Mouse (Mus musculus): Measurements from ENCODE around the gene Prima1. TPM values are rescaled to one million over a fixed set of nuclear protein-coding genes. Genes with fewer than 3 reads are reported as not detected.

Prima1 gene
- total and polyA plus RNA-seq, 3 experiments: 0.29 to 1.4 (median 0.43) TPM

DNA sequence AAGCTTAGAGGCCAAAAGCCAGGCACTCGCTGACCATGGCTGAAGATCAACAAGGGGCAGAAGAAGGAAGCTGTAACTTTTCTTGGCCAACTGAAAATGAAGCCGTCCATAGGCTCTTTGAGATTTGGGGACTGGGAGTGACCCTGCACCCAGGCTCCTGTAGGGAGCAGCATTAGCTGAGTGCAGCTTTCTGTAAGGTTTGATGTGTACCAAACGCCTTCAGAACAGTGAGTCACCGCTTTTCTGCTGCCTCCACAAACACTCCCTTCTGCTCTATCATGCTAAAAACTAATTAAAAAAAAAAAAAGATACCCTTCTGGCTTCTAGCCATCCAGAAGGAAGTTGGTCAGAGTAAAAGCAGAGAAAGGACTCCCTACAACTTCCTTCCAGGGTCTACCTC is 34.5 kb upstream of the Prima1 start:
- intact Hi-C loops (cut with DNase I): no loop called here

DNA sequence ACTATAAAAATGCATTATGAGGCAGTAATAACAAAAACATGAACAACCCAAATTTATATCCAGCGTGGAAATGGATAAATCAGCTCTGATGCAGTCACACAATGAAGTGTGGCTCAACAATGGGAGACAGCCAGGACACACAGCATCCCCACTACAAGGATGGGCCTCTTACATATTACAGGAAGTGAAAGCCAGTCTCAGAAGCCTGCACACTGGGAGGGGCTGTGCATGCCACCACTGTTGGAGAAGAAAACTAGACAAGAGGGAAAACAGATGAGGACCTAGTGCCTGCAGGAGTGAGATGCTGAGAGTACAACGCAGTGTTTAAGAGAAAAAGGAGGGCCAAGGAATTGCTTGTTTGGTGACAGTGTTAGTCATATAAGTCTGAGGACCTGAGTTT is 31.8 kb upstream of the Prima1 start:
- Histone ChIP-seq H3K4me3 (no peak overlapping the region), H3K27ac (no peak overlapping the region), H3K27me3 (ENCODE audit: control insufficient read depth, insufficient read depth, low read length) (no peaks in the 10 kb centered on the region), H3K36me3 (ENCODE audit: control insufficient read depth, insufficient read depth, low read length) (no peaks in the 10 kb centered on the region), H3K4me1 (ENCODE audit: control insufficient read depth, insufficient read depth, low read length) (no peaks in the 10 kb centered on the region), H3K9ac (ENCODE audit: low read depth, low read length) (no peak overlapping the region), H3K79me2 (replicated peaks; ENCODE audit: control insufficient read depth, insufficient read depth, low read length) (no peaks in the 10 kb centered on the region)
- no peak for DNase-seq
- WGBS: 83% methylated on average over 2 of the region's 2 CpGs
- TF ChIP-seq CTCF (IDR thresholded peaks at IDR 0.05): no peak
- intact Hi-C loops (cut with DNase I): no loop called here

More for the DNA sequence above, 34.5 kb upstream of the Prima1 start:
- no peak overlapping the region for H3K27ac ChIP-seq
- H3K9ac ChIP-seq (ENCODE audit: low read depth, low read length): no peak overlapping the region
- no peaks in the 10 kb centered on the region for H3K4me1 ChIP-seq (ENCODE audit: control insufficient read depth, insufficient read depth, low read length)
- TF ChIP-seq POLR2A (IDR thresholded peaks at IDR 0.05; ENCODE audit: insufficient read depth, low read depth, low read length) (no peak), CTCF (IDR thresholded peaks at IDR 0.05) (no peak), EP300 (IDR thresholded peaks at IDR 0.05; ENCODE audit: insufficient read depth, low read depth, low read length) (no peak)
- no peaks in the 10 kb centered on the region for H3K36me3 ChIP-seq (ENCODE audit: control insufficient read depth, insufficient read depth, low read length)
- no peaks in the 10 kb centered on the region for H3K79me2 ChIP-seq (replicated peaks; ENCODE audit: control insufficient read depth, insufficient read depth, low read length)
- no peak for DNase-seq
- no peaks in the 10 kb centered on the region for H3K27me3 ChIP-seq (ENCODE audit: control insufficient read depth, insufficient read depth, low read length)
- WGBS: 54% methylated on average over 4 of the region's 4 CpGs
- H3K4me3 ChIP-seq: no peak overlapping the region

DNA sequence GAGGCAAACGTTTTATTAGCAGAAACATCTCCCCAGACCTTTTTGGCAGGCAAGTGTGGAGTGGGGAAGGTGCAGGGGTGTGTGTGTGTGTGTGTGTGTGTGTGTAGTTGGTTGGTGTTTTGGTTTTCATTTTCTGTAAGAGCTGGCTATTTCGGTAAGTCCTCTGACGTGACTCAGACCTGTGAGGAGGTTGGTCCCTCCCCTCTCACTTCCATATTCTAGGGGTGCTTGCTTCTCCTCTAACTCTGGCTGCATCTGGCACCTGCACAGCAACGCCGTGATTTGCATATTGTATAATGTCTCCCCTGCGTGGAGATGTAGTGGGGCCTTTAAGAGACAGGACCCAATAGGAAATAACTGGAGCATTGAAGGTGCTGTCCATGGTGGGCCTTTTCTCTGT is 31.1 kb upstream of the Prima1 start:
- intact Hi-C loops (cut with DNase I): no loop called here
- WGBS: 58% methylated on average over 6 of the region's 6 CpGs
- Histone ChIP-seq H3K4me3 (no peak overlapping the region), H3K36me3 (ENCODE audit: control insufficient read depth, insufficient read depth, low read length) (no peaks in the 10 kb centered on the region), H3K9ac (ENCODE audit: low read depth, low read length) (no peak overlapping the region), H3K79me2 (replicated peaks; ENCODE audit: control insufficient read depth, insufficient read depth, low read length) (no peaks in the 10 kb centered on the region), H3K27ac (no peak overlapping the region), H3K27me3 (ENCODE audit: control insufficient read depth, insufficient read depth, low read length) (no peaks in the 10 kb centered on the region), H3K4me1 (ENCODE audit: control insufficient read depth, insufficient read depth, low read length) (no peaks in the 10 kb centered on the region)
- DNase-seq: no peak
- TF ChIP-seq CTCF (IDR thresholded peaks at IDR 0.05) (no peak), POLR2A (IDR thresholded peaks at IDR 0.05; ENCODE audit: insufficient read depth, low read depth, low read length) (no peak), EP300 (IDR thresholded peaks at IDR 0.05; ENCODE audit: insufficient read depth, low read depth, low read length) (no peak)

DNA sequence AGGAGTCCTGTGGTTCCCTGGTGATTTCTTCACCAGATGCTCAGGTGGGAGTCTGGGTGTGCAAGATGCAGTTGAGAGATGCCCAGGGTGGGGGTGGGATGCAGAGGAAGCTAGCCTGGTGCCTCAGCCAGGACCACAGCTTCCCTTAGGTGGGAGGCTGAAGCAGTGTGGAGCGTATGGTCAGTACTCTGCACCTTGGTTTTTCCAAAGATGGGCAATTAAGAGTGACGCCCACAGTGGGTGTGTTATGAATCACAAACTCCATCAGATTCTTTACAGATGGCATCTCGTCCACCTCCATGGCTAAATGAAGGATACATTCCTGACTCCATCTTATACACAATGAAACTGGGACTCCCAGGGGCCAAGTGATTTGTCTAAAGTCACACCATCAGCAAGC is 30.2 kb upstream of the Prima1 start:
- Histone ChIP-seq H3K27me3 (ENCODE audit: control insufficient read depth, insufficient read depth, low read length) (no peaks in the 10 kb centered on the region), H3K27ac (no peak overlapping the region), H3K4me3 (no peak overlapping the region), H3K9ac (ENCODE audit: low read depth, low read length) (no peak overlapping the region), H3K4me1 (ENCODE audit: control insufficient read depth, insufficient read depth, low read length) (no peaks in the 10 kb centered on the region), H3K79me2 (replicated peaks; ENCODE audit: control insufficient read depth, insufficient read depth, low read length) (no peaks in the 10 kb centered on the region), H3K36me3 (ENCODE audit: control insufficient read depth, insufficient read depth, low read length) (no peaks in the 10 kb centered on the region)
- no peak for TF ChIP-seq POLR2A (IDR thresholded peaks at IDR 0.05; ENCODE audit: insufficient read depth, low read depth, low read length)
- TF ChIP-seq CTCF (IDR thresholded peaks at IDR 0.05): no peak
- TF ChIP-seq EP300 (IDR thresholded peaks at IDR 0.05; ENCODE audit: insufficient read depth, low read depth, low read length): no peak
- 77% methylated on average over 3 of the region's 3 CpGs for WGBS
- intact Hi-C loops (cut with DNase I): no loop called here
- DNase-seq: no peak

DNA sequence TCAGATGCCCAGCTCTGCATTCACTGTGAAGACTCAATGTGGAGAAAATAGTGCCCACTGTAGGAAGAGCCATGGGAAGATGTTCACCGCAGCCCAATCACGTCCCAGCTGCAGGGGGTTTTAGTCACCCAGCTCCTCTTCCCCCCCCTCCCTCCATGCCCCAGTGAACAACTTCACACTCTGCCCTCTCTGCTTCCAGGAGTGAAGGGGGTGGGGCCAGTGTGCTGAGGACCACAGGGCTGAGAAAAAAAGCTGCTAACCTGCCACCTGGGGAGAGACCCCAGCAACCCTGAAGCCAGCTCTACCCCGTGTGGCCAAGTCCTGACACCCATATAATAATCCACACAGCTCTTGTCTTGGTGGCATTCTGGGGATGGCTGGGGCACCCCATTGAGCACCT is 24.7 kb upstream of the Prima1 start:
- TF ChIP-seq EP300 (IDR thresholded peaks at IDR 0.05; ENCODE audit: insufficient read depth, low read depth, low read length): no peak
- no peak for TF ChIP-seq POLR2A (IDR thresholded peaks at IDR 0.05; ENCODE audit: insufficient read depth, low read depth, low read length)
- TF ChIP-seq CTCF (IDR thresholded peaks at IDR 0.05): no peak
- Histone ChIP-seq H3K27ac (no peak overlapping the region), H3K27me3 (ENCODE audit: control insufficient read depth, insufficient read depth, low read length) (no peaks in the 10 kb centered on the region), H3K9ac (ENCODE audit: low read depth, low read length) (no peak overlapping the region), H3K79me2 (replicated peaks; ENCODE audit: control insufficient read depth, insufficient read depth, low read length) (no peaks in the 10 kb centered on the region), H3K36me3 (ENCODE audit: control insufficient read depth, insufficient read depth, low read length) (no peaks in the 10 kb centered on the region), H3K4me3 (no peak overlapping the region), H3K4me1 (ENCODE audit: control insufficient read depth, insufficient read depth, low read length) (no peaks in the 10 kb centered on the region)
- intact Hi-C loops (cut with DNase I): no loop called here
- no peak for DNase-seq
- 35% methylated on average over 3 of the region's 3 CpGs for WGBS

GRCm38 (mm10) chr12:103262017-103262865 is 20.3 kb upstream of the Prima1 start:
- intact Hi-C loops (cut with DNase I): no loop called here
- WGBS: 65% methylated on average over 13 of the region's 13 CpGs
- no peaks in the 10 kb centered on the region for H3K36me3 ChIP-seq (ENCODE audit: control insufficient read depth, insufficient read depth, low read length)

More at GRCm38 (mm10) chr12:103262017-103262865, 20.3 kb upstream of the Prima1 start:
- H3K27me3 ChIP-seq (ENCODE audit: control insufficient read depth, insufficient read depth, low read length): no peaks in the 10 kb centered on the region
- no peak overlapping the region for H3K4me3 ChIP-seq
- no peak overlapping the region for H3K27ac ChIP-seq
- DNase-seq: no peak
- no peak overlapping the region for H3K9ac ChIP-seq (ENCODE audit: low read depth, low read length)
- no peaks in the 10 kb centered on the region for H3K4me1 ChIP-seq (ENCODE audit: control insufficient read depth, insufficient read depth, low read length)
- H3K79me2 ChIP-seq (replicated peaks; ENCODE audit: control insufficient read depth, insufficient read depth, low read length): no peaks in the 10 kb centered on the region
- TF ChIP-seq CTCF (IDR thresholded peaks at IDR 0.05) (peak; percentile 54), POLR2A (IDR thresholded peaks at IDR 0.05; ENCODE audit: insufficient read depth, low read depth, low read length) (no peak), EP300 (IDR thresholded peaks at IDR 0.05; ENCODE audit: insufficient read depth, low read depth, low read length) (no peak)

All from heart, adult 2 months (tissue).